Mouse (Mus musculus): ENCODE measurements at regions not wholly inside any gene's neighbourhood (a gene's known extent, or its start where the extent isn't known, plus 50 kb on each side); places are given as distances from the start of the nearest gene placed in this dataset.

DNA sequence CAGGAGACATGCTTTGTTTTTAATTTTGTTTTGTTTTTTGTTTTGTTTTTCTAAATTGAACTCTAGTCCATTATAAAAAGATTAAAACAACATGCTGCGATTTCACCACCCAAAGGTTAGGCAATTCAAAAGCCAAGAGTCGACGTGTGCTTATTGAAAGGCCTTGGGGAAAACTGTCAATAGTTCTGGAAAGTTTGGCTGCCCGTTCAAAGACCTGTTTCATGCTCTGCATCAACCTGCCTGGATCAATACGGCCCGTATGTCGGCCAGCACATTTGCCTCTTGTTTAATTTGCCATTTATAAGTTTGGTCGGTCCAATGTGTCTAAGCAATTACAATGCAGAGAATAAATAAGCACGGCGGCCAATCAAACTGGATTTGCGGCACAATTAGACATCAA lies 234.3 kb upstream of the Cxcr4 start:
- DNase-seq (ENCODE audit: low spot score) = no peak

DNA sequence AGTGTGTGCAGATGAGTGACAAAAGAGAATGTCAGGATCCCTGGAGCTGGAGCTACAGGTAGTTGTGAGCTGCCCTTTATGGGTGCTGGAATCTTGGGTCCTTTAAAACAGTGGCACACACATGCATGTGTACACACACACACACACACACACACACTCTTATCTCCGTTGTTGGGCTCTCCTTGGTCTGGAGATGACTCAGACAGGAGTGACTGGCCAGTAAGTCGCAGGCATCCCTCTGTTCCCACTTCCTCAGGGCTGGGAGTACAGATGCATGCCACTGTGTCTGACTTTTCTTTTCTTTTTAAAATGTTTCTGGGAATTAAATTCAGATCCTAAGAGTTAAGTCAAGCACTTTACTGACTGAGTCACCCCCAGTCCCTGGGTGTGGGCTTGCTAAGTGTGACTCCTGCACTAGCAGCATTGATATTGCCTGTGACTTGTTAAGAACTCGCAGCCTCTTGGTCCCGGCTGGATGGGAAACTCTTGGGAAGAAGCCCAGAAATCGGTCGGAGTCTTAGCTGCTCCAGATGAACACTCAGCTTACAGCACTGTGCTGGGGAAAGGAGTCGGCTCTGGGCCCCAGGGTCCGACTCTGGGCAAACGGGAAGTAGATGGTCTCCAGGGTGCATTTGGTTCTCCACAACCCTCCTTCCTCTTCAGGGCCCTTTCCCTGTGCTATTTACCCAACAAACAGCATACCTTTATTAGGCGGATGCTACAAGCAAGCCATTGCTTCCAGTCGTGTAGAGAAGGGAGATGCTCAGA lies 233.0 kb upstream of the Cxcr4 start:
- DNase-seq (ENCODE audit: low spot score) = no peak

DNA sequence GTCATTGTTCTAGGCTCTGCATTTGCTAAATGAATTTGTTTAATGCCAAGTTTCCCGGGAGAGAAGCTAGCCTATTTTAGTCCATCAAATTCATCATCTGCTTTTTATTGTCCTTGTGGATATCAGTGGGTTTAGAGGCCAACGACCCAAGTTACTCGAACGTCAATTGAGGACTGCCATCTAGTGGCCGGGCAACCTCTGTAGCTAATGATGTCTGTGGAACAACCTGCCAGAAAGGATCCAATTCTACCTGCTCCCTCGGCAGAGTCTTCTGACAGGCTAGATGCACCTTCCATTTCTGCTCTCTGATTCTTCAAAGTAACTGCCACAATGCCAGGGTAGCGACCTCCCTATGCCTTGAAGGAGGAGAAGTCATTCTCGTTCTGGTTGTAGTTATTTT lies 232.1 kb upstream of the Cxcr4 start:
- peak; percentile 90 for DNase-seq (ENCODE audit: low spot score)

DNA sequence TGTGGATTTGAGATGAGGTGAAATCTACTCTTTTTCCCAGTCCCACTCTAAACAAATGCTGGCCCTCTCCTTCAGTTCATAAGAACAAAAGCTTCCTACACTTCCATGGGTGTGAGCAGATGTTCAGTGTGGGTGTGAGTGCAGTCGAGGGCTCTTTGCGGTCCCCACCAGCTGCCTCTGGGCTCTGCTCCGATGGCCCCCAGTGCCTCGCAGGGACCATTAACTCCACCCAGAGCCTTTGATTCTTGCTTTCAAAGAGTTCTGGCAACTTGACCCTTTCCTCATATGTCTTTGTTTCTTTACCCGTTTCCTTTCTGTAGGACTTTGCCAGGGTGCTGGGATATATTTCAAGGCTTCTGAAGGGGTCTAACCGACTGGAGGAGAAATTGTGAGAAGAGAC lies 229.9 kb upstream of the Cxcr4 start:
- no peak for DNase-seq (ENCODE audit: low spot score)

GRCm38 (mm10) chr1:128820527-128820926 lies 228.4 kb upstream of the Cxcr4 start:
- DNase-seq (ENCODE audit: low spot score) = no peak

- DNase-seq (ENCODE audit: low spot score) = no peak
Observed at GRCm38 (mm10) chr1:128819611-128820010, 227.5 kb upstream of the Cxcr4 start.

GRCm38 (mm10) chr1:128813379-128813778 lies 221.3 kb upstream of the Cxcr4 start:
- no peak for DNase-seq (ENCODE audit: low spot score)

GRCm38 (mm10) chr1:128810860-128811259 lies 218.8 kb upstream of the Cxcr4 start:
- no peak for DNase-seq (ENCODE audit: low spot score)

DNA sequence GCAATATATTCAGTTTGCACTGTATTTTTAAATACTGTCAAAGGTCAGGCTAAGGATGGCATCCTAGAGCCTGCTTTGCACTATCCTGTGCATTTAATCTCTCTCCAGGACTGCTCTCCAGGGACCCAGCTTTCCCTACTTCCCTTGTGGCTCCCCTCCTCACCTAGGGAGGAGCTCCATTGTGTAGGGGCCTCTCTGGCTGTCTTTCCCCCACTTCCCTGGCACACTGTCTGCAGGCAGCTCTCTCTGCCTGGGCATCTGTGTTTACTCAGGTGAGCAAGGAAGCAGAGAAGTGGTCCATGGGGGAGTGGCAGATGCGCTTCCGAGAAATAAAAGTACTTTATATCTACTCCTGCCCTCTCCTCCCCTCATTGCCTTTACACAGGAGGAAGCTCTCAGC lies 218.0 kb upstream of the Cxcr4 start:
- no peak for DNase-seq (ENCODE audit: low spot score)

- no peak for DNase-seq (ENCODE audit: low spot score)
Observed at GRCm38 (mm10) chr1:128809601-128810000, 217.5 kb upstream of the Cxcr4 start.

- no peak for DNase-seq (ENCODE audit: low spot score)
Observed at GRCm38 (mm10) chr1:128808599-128808998, 216.5 kb upstream of the Cxcr4 start.

DNA sequence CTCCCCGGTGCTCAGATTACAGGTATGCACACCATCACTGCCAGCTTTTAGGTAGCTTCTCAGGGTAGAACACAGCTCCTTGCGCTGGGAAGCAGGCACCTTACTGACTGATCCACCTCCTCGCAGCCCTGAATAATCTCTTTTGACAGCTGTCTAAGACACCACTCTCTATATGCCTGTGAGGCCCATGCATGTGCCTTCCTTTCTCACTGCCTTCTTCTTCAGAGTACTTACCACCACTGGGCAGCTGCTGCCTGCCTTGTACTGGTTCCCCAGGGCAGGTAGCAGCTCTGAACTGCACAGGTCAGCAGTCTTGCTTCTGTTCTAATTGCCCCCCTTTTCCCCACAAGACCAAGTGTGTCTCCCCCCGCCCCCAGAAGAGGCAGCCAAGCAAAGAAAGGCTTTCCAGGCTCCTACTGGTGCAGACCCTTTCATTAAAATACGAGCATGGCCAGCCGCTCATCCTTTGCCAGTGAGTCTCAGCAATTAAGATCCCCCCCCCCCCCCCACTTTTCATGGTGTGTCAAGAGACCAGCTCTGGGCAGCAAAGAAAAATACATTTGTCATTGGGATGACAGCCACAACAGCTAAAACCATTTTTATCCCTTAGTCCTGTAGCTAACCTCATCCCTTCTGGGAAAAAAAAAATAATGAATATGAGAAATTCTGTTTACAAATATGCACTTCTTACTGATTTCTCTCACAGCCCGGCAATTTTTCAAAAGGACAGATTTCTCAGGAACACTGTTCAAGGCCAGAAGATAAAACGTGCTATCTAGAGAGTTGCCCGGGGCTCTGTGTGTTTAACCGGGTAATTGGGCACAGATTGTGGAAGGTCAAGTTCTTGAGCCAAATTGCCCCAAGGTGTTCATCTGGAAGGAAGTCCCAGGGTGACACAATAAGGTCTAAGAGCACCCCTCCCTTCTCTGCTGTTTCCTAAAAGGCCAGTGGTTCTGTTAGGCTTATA lies 213.9 kb upstream of the Cxcr4 start:
- peak; percentile 54 for DNase-seq (ENCODE audit: low spot score)

DNA sequence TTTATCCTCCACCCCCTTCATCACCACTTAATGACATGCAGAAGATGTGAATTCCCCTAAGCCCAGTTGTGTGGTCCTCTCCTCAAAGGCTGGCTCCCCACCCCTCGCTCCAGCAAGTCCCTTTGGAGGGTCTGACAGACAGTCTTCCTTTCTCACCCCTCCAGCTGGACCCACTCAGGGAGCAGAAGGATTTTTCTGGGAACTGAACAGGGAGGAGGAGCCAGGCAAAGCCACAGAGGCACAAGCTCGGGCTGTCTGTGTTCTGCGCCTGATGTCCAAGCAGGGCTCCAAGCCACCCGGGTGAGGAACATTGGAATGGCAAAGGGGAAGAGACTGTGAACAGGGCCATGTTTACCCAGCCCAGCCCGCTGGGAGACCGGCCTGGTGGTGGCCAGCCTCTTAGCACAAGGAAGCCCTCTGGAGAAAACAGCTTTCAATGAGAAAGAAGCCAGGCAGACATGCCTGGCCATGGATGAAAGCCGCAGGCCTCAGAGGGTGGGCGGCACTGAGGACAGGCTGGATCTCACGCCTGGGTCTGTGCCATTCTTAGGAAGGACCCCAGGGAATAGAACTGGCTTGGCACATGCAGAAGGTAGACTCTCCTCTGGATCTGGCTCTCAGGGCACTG lies 211.5 kb upstream of the Cxcr4 start:
- peak; percentile 24 for DNase-seq (ENCODE audit: low spot score)

DNA sequence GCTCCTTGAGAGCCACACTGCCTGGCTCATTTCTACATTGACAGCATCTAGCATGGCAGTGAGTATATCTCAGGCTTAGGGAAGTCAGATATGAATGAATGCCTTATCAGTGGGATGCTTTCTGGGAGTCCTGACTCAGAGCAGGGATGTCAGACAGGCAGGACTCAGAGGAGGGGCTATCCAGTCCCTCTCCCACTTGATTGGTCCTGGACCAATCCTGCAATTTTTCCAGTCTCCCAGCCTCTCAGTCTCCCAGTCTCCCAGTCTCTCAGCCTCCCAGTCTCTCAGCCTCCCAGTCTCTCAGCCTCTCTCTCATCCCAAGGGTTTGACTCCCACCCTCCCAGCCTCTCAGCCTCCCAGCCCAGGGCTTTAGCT lies 211.0 kb upstream of the Cxcr4 start:
- no peak for DNase-seq (ENCODE audit: low spot score)

DNA sequence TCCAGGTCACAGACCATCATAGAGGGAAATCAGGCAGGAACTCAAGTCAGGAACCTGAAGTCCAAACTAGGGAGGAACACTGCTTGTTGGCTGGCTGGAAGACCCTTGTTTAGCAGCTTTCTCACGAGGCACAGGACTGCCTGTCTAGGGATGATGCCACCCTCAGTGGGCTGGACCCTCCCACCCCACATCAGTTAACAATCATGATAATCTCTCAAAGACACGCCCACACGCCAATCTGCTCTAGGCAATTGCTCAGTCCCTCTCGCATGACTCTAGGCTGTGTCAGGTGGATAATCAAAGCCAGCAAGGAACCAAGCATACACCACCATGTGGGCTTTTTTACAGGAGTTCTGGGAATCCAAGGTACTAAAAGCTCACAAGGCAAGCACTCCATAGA lies 206.6 kb upstream of the Cxcr4 start:
- DNase-seq (ENCODE audit: low spot score) = no peak

DNA sequence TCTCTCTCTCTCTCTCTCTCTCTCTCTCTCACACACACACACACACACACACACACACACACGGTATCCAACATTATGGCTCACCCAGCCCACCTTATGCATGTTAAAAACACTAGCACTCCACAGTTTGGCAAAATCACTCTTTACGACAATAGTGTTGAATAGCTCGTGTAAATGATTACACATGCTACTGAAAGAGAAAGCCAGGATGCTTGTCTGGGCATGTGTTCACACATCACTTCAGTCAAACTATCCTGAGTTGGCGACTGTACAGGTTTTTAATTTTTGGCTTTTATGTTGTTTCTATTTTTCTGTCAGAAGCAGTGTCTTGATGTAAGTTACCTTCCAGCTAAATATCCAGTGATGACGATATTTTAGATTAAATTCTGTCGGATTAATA lies 203.6 kb upstream of the Cxcr4 start:
- DNase-seq (ENCODE audit: low spot score) = no peak

GRCm38 (mm10) chr1:128790881-128791280 lies 198.8 kb upstream of the Cxcr4 start:
- DNase-seq (ENCODE audit: low spot score) = no peak

DNA sequence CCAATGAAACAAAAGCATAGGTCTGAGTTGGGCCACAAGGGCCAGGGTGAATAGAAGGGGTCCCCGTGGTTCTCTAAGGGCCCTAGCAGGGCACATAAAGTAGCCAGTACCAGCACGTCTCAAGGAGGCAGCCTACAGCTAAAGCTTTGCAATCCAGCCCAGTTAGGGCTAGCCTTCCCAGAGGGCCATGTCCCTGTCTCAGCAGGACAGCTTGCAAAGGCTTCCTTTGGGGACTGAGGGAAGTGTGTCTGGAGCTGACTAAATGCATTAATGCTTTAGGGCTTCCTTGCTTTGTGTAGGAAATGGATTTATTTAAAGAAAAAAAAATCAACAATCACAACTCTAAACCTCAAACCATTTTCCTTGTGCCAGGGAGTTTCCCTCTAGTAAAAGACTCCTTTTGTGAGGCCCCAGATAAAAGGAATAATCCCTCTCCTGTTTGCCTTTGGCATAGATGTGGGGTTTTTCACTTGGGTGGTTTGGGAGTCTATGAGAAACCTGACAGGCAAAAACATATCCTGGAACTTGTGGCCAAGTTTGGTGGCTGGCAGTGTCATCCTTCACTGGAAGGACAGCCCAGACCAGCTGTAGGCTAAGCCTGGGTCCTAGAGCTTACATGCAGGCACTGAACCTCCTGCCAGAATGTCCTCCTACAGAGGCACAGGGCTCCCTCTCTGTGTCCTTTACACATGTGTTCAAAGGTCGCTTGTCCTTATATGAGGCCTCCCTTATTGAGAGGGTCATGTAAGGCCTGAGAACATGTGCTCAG lies 197.7 kb upstream of the Cxcr4 start:
- DNase-seq (ENCODE audit: low spot score) = no peak

GRCm38 (mm10) chr1:128788227-128788626 lies 196.1 kb upstream of the Cxcr4 start:
- DNase-seq (ENCODE audit: low spot score) = no peak

GRCm38 (mm10) chr1:128786941-128787569 lies 195.0 kb upstream of the Cxcr4 start:
- no peak for DNase-seq (ENCODE audit: low spot score)

DNA sequence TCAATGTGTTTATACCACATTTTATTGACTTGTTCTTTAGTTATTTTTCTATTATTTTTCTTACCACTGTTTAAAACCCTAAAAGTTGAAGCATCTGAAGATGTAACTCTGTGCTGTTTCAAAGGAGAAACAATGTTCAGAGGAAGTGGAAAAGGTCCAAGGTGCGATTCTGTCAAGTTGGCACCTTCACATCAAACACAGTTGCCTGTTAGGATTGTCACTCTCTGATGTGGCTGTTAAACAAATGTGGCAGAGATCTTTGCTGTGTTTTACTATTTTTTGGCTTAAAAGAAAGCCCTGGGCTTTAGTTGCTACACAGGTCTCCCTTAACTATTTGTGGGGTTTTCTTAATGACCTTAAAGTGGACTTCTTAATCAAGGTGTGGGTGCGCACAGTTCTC lies 190.2 kb upstream of the Cxcr4 start:
- no peak for DNase-seq (ENCODE audit: low spot score)

- no peak for DNase-seq (ENCODE audit: low spot score)
Observed at GRCm38 (mm10) chr1:128781871-128782270, 189.8 kb upstream of the Cxcr4 start.

Measured in retina, embryonic 14.5 days (tissue).